In the genomic region with DNA sequence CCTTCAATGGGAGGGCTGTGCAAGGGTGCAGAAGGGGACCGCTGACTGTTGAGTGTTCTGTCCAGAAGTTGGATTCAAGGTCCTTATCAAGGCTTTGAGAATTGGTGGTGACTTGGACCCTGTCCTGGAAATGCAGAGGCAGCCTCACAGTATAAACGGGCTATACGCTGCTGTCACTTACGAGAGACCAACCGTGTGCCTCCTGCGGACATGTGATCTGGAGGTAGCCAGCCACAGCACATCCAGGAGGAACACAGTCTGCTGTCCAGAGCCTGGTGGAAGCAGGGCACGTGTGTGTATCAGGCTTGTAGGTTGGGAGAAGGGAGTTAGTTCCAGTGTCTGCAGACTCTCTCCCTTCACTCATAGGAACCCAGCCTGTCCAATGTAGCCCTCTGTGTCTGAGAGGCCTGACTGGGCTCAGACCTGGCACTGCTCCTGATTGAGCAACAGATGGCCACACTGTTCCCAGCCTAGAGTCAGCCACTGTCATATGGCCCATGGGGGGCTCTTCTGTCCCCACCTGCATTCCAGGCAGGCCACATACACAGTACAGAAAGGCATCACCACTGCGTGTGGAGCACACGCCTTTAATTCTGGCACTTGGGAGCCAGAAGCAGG, we compare ENCODE assay signal across 16 mouse cellular contexts. TPM values are rescaled to one million over a fixed set of nuclear protein-coding genes. Genes with fewer than 3 reads are reported as not detected.
A peak's percentile ranks its signal among the peaks of the same experiment; 100 is the strongest.
DNase-seq lines count a peak whose midpoint lies in the region; ATAC-seq and TF ChIP-seq lines count a peak whose summit lies in the region.
"Had no signal": no experiment of that assay in that cellular context is flagged by ENCODE, and none has a peak within 500 bp of the region (broad histone marks: within the 10 kb centered on the region; RNA-seq: fewer than 3 reads in every experiment).

No protein-coding gene starts in this region.

- 87% methylated on average over 9 of the region's 9 CpGs for WGBS in hindbrain, embryonic 15.5 days
- 94% methylated on average over 9 of the region's 9 CpGs for WGBS in hindbrain, embryonic 13.5 days
- 74% methylated on average over 9 of the region's 9 CpGs for WGBS in lung, postnatal 0 days

- H3K4me2 ChIP-seq in hindbrain, embryonic 15.5 days = no peak overlapping the region
- no peak overlapping the region for H3K4me2 ChIP-seq in hindbrain, embryonic 13.5 days
- no peak overlapping the region for H3K4me2 ChIP-seq in lung, postnatal 0 days (replicated peaks; ENCODE audit: low read depth, low read length)
- H3K4me2 ChIP-seq: embryonic facial prominence, embryonic 15.5 days; liver, embryonic 15.5 days; neural tube, embryonic 13.5 days had no signal

- H3K27ac ChIP-seq in hindbrain, embryonic 15.5 days (replicated peaks) = no peak overlapping the region
- no peak overlapping the region for H3K27ac ChIP-seq in hindbrain, embryonic 13.5 days
- H3K27ac ChIP-seq in lung, postnatal 0 days (ENCODE audit: low read length) = no peak overlapping the region
- H3K27ac ChIP-seq in gastrocnemius, adult 2 months = no peak overlapping the region
- H3K27ac ChIP-seq: embryonic facial prominence, embryonic 15.5 days; liver, embryonic 15.5 days; neural tube, embryonic 13.5 days had no signal

- 0 out of 2 replicates have a peak, but pooled peaks cover 5% of the 10 kb centered on the region for H3K4me1 ChIP-seq in hindbrain, embryonic 15.5 days (replicated peaks)
- H3K4me1 ChIP-seq in hindbrain, embryonic 13.5 days (replicated peaks) = peaks cover 16% of the 10 kb centered on the region
- peaks cover 13% of the 10 kb centered on the region for H3K4me1 ChIP-seq in lung, postnatal 0 days (ENCODE audit: insufficient read depth, low read depth, low read length)
- H3K4me1 ChIP-seq: liver, embryonic 15.5 days had no signal

- no peaks in the 10 kb centered on the region for H3K27me3 ChIP-seq in hindbrain, embryonic 15.5 days
- no peaks in the 10 kb centered on the region for H3K27me3 ChIP-seq in hindbrain, embryonic 13.5 days
- H3K27me3 ChIP-seq in lung, postnatal 0 days (replicated peaks; ENCODE audit: insufficient read depth, low read length) = no peaks in the 10 kb centered on the region
- H3K27me3 ChIP-seq: embryonic facial prominence, embryonic 15.5 days; liver, embryonic 15.5 days; neural tube, embryonic 13.5 days had no signal

- 0 out of 2 replicates have a peak, but pooled peaks have one; percentile 21 for ATAC-seq in hindbrain, embryonic 15.5 days (ENCODE audit: low FRiP score, low read depth)
- no peak for ATAC-seq in hindbrain, embryonic 13.5 days (ENCODE audit: low FRiP score)
- ATAC-seq in lung, postnatal 0 days = 0 out of 2 replicates have a peak, but pooled peaks have one; percentile 9

- intact Hi-C loops in gastrocnemius, adult 2 months (cut with DNase I) = no loop called here

- DNase-seq in cerebellum, postnatal 25 days = peak; percentile 36 to 54
- no peak for DNase-seq in cerebellum, adult 18-20 months
- peak; percentile 58 for DNase-seq in adrenal gland, postnatal 14 days
- peak; percentile 52 for DNase-seq in lung, postnatal 0 days (ENCODE audit: low spot score)
- DNase-seq in c-Kit-positive CD71-positive TER-119-positive erythroid progenitor cells, embryonic 14.5 days (ENCODE audit: low spot score) = no peak
- DNase-seq in gastrocnemius, adult 2 months = no peak
- DNase-seq: layer of hippocampus, postnatal 36 days; right cerebral cortex, postnatal 25 days; thymus, adult 2 months had no signal

- H3K9ac ChIP-seq in hindbrain, embryonic 15.5 days = no peak overlapping the region
- no peak overlapping the region for H3K9ac ChIP-seq in hindbrain, embryonic 13.5 days
- H3K9ac ChIP-seq in lung, postnatal 0 days (replicated peaks; ENCODE audit: low read depth) = no peak overlapping the region
- H3K9ac ChIP-seq: embryonic facial prominence, embryonic 15.5 days; liver, embryonic 15.5 days; neural tube, embryonic 13.5 days had no signal

- H3K4me3 ChIP-seq in hindbrain, embryonic 15.5 days = no peak overlapping the region
- H3K4me3 ChIP-seq in hindbrain, embryonic 13.5 days = no peak overlapping the region
- no peak overlapping the region for H3K4me3 ChIP-seq in lung, postnatal 0 days (ENCODE audit: low read depth, low read length)
- H3K4me3 ChIP-seq in gastrocnemius, adult 2 months = no peak overlapping the region
- H3K4me3 ChIP-seq: embryonic facial prominence, embryonic 15.5 days; liver, embryonic 15.5 days; neural tube, embryonic 13.5 days had no signal

- TF ChIP-seq EP300 in lung, postnatal 0 days (IDR thresholded peaks at IDR 0.05) = no peak

- no peaks in the 10 kb centered on the region for H3K36me3 ChIP-seq in hindbrain, embryonic 15.5 days
- H3K36me3 ChIP-seq in hindbrain, embryonic 13.5 days = 0 out of 2 replicates have a peak, but pooled peaks cover 4% of the 10 kb centered on the region
- no peaks in the 10 kb centered on the region; the same call in 1 of the 2 replicates for H3K36me3 ChIP-seq in lung, postnatal 0 days (ENCODE audit: insufficient read depth, low read length)
- H3K36me3 ChIP-seq: liver, embryonic 15.5 days had no signal

- TF ChIP-seq CTCF in lung, postnatal 0 days (IDR thresholded peaks at IDR 0.05) = no peak
- TF ChIP-seq CTCF in gastrocnemius, adult 2 months (IDR thresholded peaks at IDR 0.05) = no peak

- no peaks in the 10 kb centered on the region for H3K9me3 ChIP-seq in hindbrain, embryonic 15.5 days
- no peaks in the 10 kb centered on the region for H3K9me3 ChIP-seq in hindbrain, embryonic 13.5 days
- H3K9me3 ChIP-seq in lung, postnatal 0 days (ENCODE audit: low read length) = no peaks in the 10 kb centered on the region
- H3K9me3 ChIP-seq: embryonic facial prominence, embryonic 15.5 days; liver, embryonic 15.5 days; neural tube, embryonic 13.5 days had no signal

RNA-seq across cellular contexts. Expression of gene Nkd1, which starts 21.6 kb away (rescaled TPM):
- 55.5 and 67.4 TPM in 2 replicates for polyA plus RNA-seq in hindbrain, embryonic 15.5 days (2015; fragmentation: Nextera tagmentation; extraction: Ambion mirVana)
- 53.8 and 76.0 TPM in 2 replicates for polyA plus RNA-seq in hindbrain, embryonic 13.5 days (2015; fragmentation: Nextera tagmentation; extraction: Ambion mirVana)
- total RNA-seq in adrenal gland, postnatal 14 days (2021) = 40.7 and 46.1 TPM in 2 replicates
- 113 and 123 TPM in 2 replicates for polyA plus RNA-seq in lung, postnatal 0 days (2015; fragmentation: Nextera tagmentation; extraction: Ambion mirVana)
- total RNA-seq in gastrocnemius, adult 2 months (2021) = 1 to 10 TPM in 1 of 2 experiments, under 1 TPM in 1; 0.82 to 1.7 TPM
- total RNA-seq: megakaryocyte-erythroid progenitor cell, adult 5-6 weeks had no signal
- polyA plus RNA-seq: C2C12 had no signal

Comparison
In these comparisons a context has a peak if more than half of its experiments do, and no peak if none do; other contexts are left out.
1. DNase-seq: peak in cerebellum, postnatal 25 days (2 of 2), adrenal gland, postnatal 14 days (single experiment) and lung, postnatal 0 days (single experiment); none in cerebellum, adult 18-20 months (0 of 2), c-Kit-positive CD71-positive TER-119-positive erythroid progenitor cells, embryonic 14.5 days (single experiment) and gastrocnemius, adult 2 months (single experiment).